Mouse (Mus musculus) forebrain, embryonic 12.5 days (tissue): ENCODE data around the gene 4922502D21Rik. TPM values are rescaled to one million over a fixed set of nuclear protein-coding genes. Genes with fewer than 3 reads are reported as not detected.

Experiments
- ATAC-seq: fragments of 200-750 bp; cut with Nextera tagmentation; 2 replicates; pipeline ENCODE4 v1.8.0; 2017; ENCODE audit warnings: moderate TSS enrichment; ENCODE audit not compliant: low FRiP score
- H3K27ac ChIP-seq: fragments of 300-500 bp; sonication (generic); 2 replicates; pipeline ENCODE4 v1.5.1; 2016; ENCODE audit warnings: mild to moderate bottlenecking
- H3K27me3 ChIP-seq: fragments of 300-500 bp; sonication (generic); 2 replicates; pipeline ENCODE4 v1.6.1; 2016; ENCODE audit warnings: mild to moderate bottlenecking
- H3K36me3 ChIP-seq: fragments of 300-500 bp; sonication (generic); replicated peaks from 2 replicates; pipeline ENCODE4 v1.6.1; 2016; ENCODE audit warnings: mild to moderate bottlenecking
- H3K4me1 ChIP-seq: fragments of 300-500 bp; sonication (generic); 2 replicates; pipeline ENCODE4 v1.6.1; 2016
- H3K4me2 ChIP-seq: fragments of 300-500 bp; sonication (generic); 2 replicates; pipeline ENCODE4 v1.6.1; 2016; ENCODE audit warnings: mild to moderate bottlenecking, moderate library complexity
- H3K4me3 ChIP-seq: fragments of 300-500 bp; sonication (generic); replicated peaks from 2 replicates; pipeline ENCODE4 v1.5.1; 2016; ENCODE audit warnings: mild to moderate bottlenecking
- H3K9ac ChIP-seq: fragments of 300-500 bp; sonication (generic); 2 replicates; pipeline ENCODE4 v1.6.1; 2016; ENCODE audit warnings: mild to moderate bottlenecking
- H3K9me3 ChIP-seq: fragments of 300-500 bp; sonication (generic); 2 replicates; pipeline ENCODE4 v1.6.1; 2016
- WGBS: fragments of 180-500 bp; shearing (Covaris S2); methylation state at CpG from one replicate; pipeline ENCODE4 v1.1.7; 2016; 5-methylcytosine and 5-hydroxymethylcytosine counted together
- polyA plus RNA-seq: library from polyadenylated mRNA; unstranded; fragments of >200 nt; fragmentation: Nextera tagmentation; extraction: Ambion mirVana; gene quantifications from 2 replicates; pipeline ENCODE4 v1.2.1, GENCODE M21; 2016

Gene 4922502D21Rik
- polyA plus RNA-seq, 1 experiment from 2014 or later: not detected

GRCm38 (mm10) chr6:129284384-129285104 is 47.1 kb downstream of the 4922502D21Rik start:
- 91% methylated on average over 7 of the region's 7 CpGs for WGBS
- Histone ChIP-seq H3K4me3 (no peak overlapping the region), H3K9me3 (no peaks in the 10 kb centered on the region), H3K27ac (no peak overlapping the region), H3K36me3 (no peaks in the 10 kb centered on the region), H3K27me3 (no peaks in the 10 kb centered on the region), H3K4me1 (no peaks in the 10 kb centered on the region), H3K9ac (no peak overlapping the region), H3K4me2 (no peak overlapping the region)
- ATAC-seq: no peak

DNA sequence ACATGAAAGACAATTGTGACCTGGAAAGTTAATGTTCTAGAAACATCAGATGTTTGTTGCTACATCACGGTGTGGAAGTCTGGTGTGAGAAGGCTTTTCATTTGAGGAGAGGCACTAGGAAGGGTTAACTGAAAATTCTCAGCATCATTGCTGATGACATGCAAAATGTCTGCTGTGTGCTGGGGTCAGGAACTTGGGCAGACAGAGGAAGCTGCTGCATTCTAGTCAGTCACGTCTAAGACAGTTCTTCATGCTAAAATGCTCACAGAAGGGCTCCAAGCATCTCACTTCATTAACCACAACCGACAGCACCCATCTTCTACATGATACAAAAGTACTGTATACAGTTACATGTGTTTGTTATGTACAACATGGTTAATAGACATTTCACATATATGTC is 48.3 kb downstream of the 4922502D21Rik start:
- H3K9ac ChIP-seq: no peak overlapping the region
- 80% methylated on average over 3 of the region's 3 CpGs for WGBS
- no peak for ATAC-seq
- H3K27ac ChIP-seq: no peak overlapping the region
- no peaks in the 10 kb centered on the region for H3K9me3 ChIP-seq
- no peaks in the 10 kb centered on the region for H3K4me1 ChIP-seq
- H3K36me3 ChIP-seq: no peaks in the 10 kb centered on the region
- H3K27me3 ChIP-seq: no peaks in the 10 kb centered on the region
- H3K4me2 ChIP-seq: no peak overlapping the region
- no peak overlapping the region for H3K4me3 ChIP-seq

GRCm38 (mm10) chr6:129276483-129276882 is 55.1 kb downstream of the 4922502D21Rik start:
- H3K4me3 ChIP-seq: no peak overlapping the region
- H3K36me3 ChIP-seq: no peaks in the 10 kb centered on the region
- no peak overlapping the region for H3K27ac ChIP-seq
- ATAC-seq: no peak
- no peaks in the 10 kb centered on the region for H3K4me1 ChIP-seq
- H3K27me3 ChIP-seq: no peaks in the 10 kb centered on the region
- no peaks in the 10 kb centered on the region for H3K9me3 ChIP-seq
- WGBS: 90% methylated on average over 2 of the region's 2 CpGs
- no peak overlapping the region for H3K9ac ChIP-seq
- H3K4me2 ChIP-seq: no peak overlapping the region

GRCm38 (mm10) chr6:129275624-129276203 is 55.9 kb downstream of the 4922502D21Rik start:
- no peaks in the 10 kb centered on the region for H3K4me1 ChIP-seq
- H3K27me3 ChIP-seq: no peaks in the 10 kb centered on the region
- no peak overlapping the region for H3K4me2 ChIP-seq
- no peak overlapping the region for H3K27ac ChIP-seq
- 73% methylated on average over 3 of the region's 3 CpGs for WGBS
- no peaks in the 10 kb centered on the region for H3K9me3 ChIP-seq
- ATAC-seq: no peak
- no peak overlapping the region for H3K9ac ChIP-seq
- H3K4me3 ChIP-seq: no peak overlapping the region
- no peaks in the 10 kb centered on the region for H3K36me3 ChIP-seq

- WGBS: 82% methylated on average over 9 of the region's 9 CpGs
- Histone ChIP-seq H3K4me2 (no peak within 1 kb of the TSS), H3K9ac (no peak within 1 kb of the TSS), H3K9me3 (no peaks in the 10 kb centered on the region), H3K27ac (no peak within 1 kb of the TSS), H3K4me3 (no peak within 1 kb of the TSS), H3K4me1 (no peaks in the 10 kb centered on the region), H3K27me3 (no peaks in the 10 kb centered on the region), H3K36me3 (no peaks in the 10 kb centered on the region)
- no peak for ATAC-seq
Measured at GRCm38 (mm10) chr6:129275220-129275619, 56.4 kb downstream of the 4922502D21Rik start, which contains the start of gene Cd69. Cd69 (minus strand) TSS chr6:129275436.

DNA sequence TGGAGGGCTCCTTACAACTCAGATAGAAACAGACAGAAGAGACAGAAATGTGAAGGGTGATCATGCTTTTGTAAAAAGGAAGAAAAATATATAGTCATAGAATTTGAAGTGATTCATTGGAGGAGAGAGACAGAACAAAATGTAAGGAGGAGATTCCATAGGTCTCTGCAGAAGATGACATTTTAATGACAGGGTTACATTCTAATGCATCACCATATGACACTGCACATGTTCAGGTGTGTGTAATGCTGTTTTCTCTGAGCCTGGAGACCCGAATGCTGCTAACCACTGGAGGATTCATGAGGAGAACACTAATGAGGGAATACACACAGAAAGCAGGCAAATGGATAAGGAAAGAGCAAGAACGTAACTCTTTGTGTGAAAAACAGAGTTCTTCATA is 57.1 kb downstream of the 4922502D21Rik start:
- WGBS: 79% methylated on average over 2 of the region's 2 CpGs
- H3K27me3 ChIP-seq: no peaks in the 10 kb centered on the region

DNA sequence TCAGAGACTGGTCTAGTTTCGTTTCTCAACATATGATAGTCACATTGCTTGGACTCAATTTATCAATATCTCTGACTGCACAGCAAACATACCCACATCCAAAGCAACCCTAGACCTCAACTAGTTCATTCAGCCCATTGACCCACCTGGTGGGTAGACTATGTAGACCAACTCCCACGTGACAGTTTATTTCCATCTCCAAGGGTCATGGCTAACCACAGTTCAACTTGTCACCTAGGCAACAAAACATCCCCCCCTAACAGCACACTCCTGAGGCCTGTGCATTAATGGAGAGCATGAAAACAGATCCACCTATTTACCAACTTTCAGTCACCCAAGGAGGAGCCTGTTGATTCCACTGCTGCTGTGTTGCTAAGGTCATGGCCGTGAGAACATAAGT is 57.9 kb downstream of the 4922502D21Rik start:
- H3K9me3 ChIP-seq: no peaks in the 10 kb centered on the region
- H3K36me3 ChIP-seq: no peaks in the 10 kb centered on the region
- H3K4me2 ChIP-seq: no peak overlapping the region
- WGBS: 84% methylated on average over 3 of the region's 3 CpGs
- no peak overlapping the region for H3K4me3 ChIP-seq
- no peaks in the 10 kb centered on the region for H3K27me3 ChIP-seq
- no peak overlapping the region for H3K27ac ChIP-seq
- H3K4me1 ChIP-seq: no peaks in the 10 kb centered on the region
- no peak for ATAC-seq
- H3K9ac ChIP-seq: no peak overlapping the region

More for the DNA sequence above, 57.1 kb downstream of the 4922502D21Rik start:
- H3K9ac ChIP-seq: no peak overlapping the region
- no peak for ATAC-seq
- H3K4me2 ChIP-seq: no peak overlapping the region
- H3K27ac ChIP-seq: no peak overlapping the region
- H3K36me3 ChIP-seq: no peaks in the 10 kb centered on the region
- H3K4me1 ChIP-seq: no peaks in the 10 kb centered on the region
- no peaks in the 10 kb centered on the region for H3K9me3 ChIP-seq
- no peak overlapping the region for H3K4me3 ChIP-seq

Other genes with a start within 250 kb of the 4922502D21Rik start
- gene Clec2e, start 230.9 kb downstream of the 4922502D21Rik start, polyA plus RNA-seq: 0.12 TPM in 1 of 2 replicates, not detected in the other
- gene Clec2d, start 151.2 kb downstream of the 4922502D21Rik start, polyA plus RNA-seq: not detected in 2 replicates
- not detected in 2 replicates for gene Cd69, start 56.4 kb downstream of the 4922502D21Rik start, polyA plus RNA-seq
- 0.18 and 0.31 TPM in 2 replicates for gene Clec12a, start 10.9 kb upstream of the 4922502D21Rik start, polyA plus RNA-seq
- gene Clec12b, start 54.1 kb upstream of the 4922502D21Rik start, polyA plus RNA-seq: not detected in 2 replicates
- 5.8 and 7.1 TPM in 2 replicates for gene Clec1b, start 65.5 kb upstream of the 4922502D21Rik start, polyA plus RNA-seq
- 0.19 and 0.23 TPM in 2 replicates for gene Clec9a, start 77.1 kb upstream of the 4922502D21Rik start, polyA plus RNA-seq
- gene Clec1a, start 120.2 kb upstream of the 4922502D21Rik start, polyA plus RNA-seq: 1.2 TPM in 2 replicates
- gene Olr1, start 175.4 kb upstream of the 4922502D21Rik start, polyA plus RNA-seq: not detected in 2 replicates
- gene Tmem52b, start 180.8 kb upstream of the 4922502D21Rik start, polyA plus RNA-seq: not detected in 2 replicates
- 83.6 and 97.2 TPM in 2 replicates for gene Gabarapl1, start 201.4 kb upstream of the 4922502D21Rik start, polyA plus RNA-seq
- not detected in 2 replicates for gene Klre1, start 246.1 kb upstream of the 4922502D21Rik start, polyA plus RNA-seq